Mouse (Mus musculus): ENCODE results near the gene Plcb3. TPM values are rescaled to one million over a fixed set of nuclear protein-coding genes. Genes with fewer than 3 reads are reported as not detected.

Plcb3 gene
- total and polyA plus RNA-seq, 2 experiments from 2014 or later, result 10.0 to 12.8 TPM

DNA sequence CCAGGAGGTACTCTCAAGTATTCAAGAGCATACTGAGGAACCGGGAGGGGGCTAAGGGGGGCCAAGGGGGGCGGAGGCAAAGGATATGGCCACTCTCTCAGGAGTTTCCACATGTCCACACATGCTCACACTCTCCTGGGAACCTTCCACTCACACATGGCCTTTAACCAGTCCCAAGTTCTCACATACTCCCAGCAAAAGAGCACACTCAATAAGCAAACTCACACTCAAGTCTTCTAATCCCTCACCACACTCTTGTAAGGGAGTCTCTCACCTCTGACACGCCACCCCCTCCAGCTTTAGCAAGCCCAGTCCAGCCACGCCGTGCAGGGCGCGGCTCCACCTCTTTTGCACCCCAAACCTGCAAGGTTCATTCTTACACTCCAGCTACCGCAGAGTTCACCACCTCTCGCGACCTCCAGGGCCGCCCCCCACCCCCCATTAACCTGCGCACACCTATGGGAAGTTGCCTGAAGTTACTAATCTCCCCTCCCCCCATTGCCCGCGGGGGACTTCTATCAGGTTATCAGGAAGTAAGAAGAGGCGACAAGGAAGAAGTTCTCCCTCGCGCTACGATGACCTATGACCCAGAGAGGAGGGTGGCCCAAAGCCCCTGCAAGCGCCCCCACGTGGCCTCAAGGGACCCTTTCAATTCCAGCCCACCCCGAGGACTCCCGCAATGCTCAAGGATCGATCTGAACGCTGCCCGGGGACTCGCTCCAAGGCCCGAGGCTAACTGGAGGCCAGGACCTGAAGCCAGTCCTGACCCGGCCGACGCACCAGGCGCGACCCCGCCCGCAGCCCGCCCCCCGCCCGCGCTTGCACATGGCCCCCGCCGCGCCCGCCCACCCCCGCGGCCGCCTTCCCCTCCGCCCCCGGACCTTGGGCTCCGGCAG is 55.3 kb downstream of the Plcb3 start:
- peak overlapping the region; percentile 88 for H3K4me2 ChIP-seq (ENCODE audit: low read depth)
- H3K27me3 ChIP-seq (ENCODE audit: insufficient read depth, low read length), result peaks cover 28% of the 10 kb centered on the region
- H3K36me3 ChIP-seq (ENCODE audit: insufficient read depth), result peaks cover 4% of the 10 kb centered on the region; the same call in 1 of the 2 replicates
- DNase-seq, result peak; percentile 38
- TF ChIP-seq CTCF (IDR thresholded peaks at IDR 0.05; ENCODE audit: low read depth), result peak; percentile 42
- peak; percentile 4 for ATAC-seq
- 1% methylated on average over 35 of the region's 48 CpGs for WGBS
- no peaks in the 10 kb centered on the region for H3K9me3 ChIP-seq (ENCODE audit: low read length)
- peak overlapping the region; percentile 84 for H3K9ac ChIP-seq
- H3K27ac ChIP-seq (ENCODE audit: low read depth, low read length), result peak overlapping the region; percentile 85
- H3K4me3 ChIP-seq (ENCODE audit: low read depth, low read length), result peak overlapping the region; percentile 98
- peaks cover 10% of the 10 kb centered on the region for H3K4me1 ChIP-seq (ENCODE audit: insufficient read depth)

DNA sequence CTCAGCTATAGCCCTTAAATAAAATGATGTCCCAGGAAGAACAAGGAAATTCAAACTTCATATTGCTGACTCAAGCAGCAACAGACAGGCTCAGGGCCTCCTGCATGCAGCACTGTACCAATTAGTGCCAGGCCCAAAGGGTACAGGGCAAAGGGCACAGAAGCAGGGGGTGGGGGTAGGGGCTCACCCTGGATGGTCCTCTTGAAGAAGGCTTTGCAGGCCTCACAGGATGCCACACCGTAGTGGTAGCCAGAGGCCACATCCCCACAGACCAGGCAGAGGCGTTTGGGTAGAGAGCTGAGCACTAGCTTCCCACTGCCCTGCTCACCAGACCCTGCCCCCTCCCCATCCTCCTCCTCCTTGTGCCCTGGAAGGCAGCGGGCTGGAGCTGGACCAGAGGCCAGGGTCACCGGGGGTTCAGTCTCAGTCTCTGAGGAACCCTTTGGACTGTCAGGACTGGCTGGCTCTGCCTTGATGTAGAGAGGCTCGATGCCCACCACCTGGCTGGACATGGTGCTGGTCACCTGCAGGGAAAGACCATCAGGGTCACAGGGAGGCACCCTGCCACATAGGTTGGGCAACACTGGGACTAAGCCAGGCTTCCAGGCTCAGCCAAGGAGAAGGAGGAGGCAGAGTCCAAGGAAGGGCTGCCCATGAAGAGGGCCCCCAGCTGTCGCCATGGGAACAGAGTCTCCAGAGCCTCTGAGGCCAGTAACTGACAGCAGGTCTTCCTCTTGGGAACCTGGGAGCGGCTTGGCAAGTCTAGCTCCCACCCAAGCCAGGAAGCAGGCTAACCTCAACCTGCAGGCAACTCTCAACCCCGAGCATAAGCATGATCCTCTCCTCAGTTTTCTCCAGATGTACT is 56.2 kb downstream of the Plcb3 start:
- Histone ChIP-seq H3K4me1 (ENCODE audit: insufficient read depth) (peaks cover 10% of the 10 kb centered on the region), H3K9me3 (ENCODE audit: low read length) (no peaks in the 10 kb centered on the region), H3K9ac (peak overlapping the region; percentile 84), H3K36me3 (ENCODE audit: insufficient read depth) (peaks cover 7% of the 10 kb centered on the region), H3K4me3 (ENCODE audit: low read depth, low read length) (peak overlapping the region; percentile 98), H3K4me2 (ENCODE audit: low read depth) (peak overlapping the region; percentile 88), H3K27me3 (ENCODE audit: insufficient read depth, low read length) (peaks cover 19% of the 10 kb centered on the region), H3K27ac (ENCODE audit: low read depth, low read length) (no peak overlapping the region)
- no peak for TF ChIP-seq CTCF (IDR thresholded peaks at IDR 0.05; ENCODE audit: low read depth)
- 49% methylated on average over 8 of the region's 8 CpGs for WGBS
- ATAC-seq (no peak), DNase-seq (no peak)

DNA sequence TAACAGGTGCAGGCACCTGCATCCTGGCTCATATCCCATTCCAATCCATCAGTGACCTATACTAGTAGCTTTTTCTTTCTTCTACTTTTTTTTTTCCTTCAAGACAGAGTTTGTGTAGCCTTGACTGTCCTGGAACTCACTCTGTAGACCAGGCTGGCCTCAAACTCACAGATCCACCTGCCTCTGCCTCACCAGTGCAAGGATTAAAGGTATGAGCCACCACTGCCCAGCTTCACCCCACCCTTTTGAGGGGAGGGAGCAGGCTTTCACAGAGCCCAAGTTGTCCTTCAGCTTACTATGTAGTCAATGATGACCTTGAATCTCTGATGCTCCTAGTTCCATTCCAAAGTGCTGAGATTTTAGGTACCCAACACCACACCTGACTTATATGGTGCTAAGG is 56.8 kb downstream of the Plcb3 start:
- no peak overlapping the region for H3K27ac ChIP-seq (ENCODE audit: low read depth, low read length)
- H3K36me3 ChIP-seq (ENCODE audit: insufficient read depth), result peaks cover 8% of the 10 kb centered on the region
- DNase-seq, result no peak
- peaks cover 10% of the 10 kb centered on the region for H3K4me1 ChIP-seq (ENCODE audit: insufficient read depth)
- no peak overlapping the region for H3K9ac ChIP-seq
- H3K4me2 ChIP-seq (ENCODE audit: low read depth), result no peak overlapping the region
- TF ChIP-seq CTCF (IDR thresholded peaks at IDR 0.05; ENCODE audit: low read depth), result no peak
- H3K27me3 ChIP-seq (ENCODE audit: insufficient read depth, low read length), result peaks cover 12% of the 10 kb centered on the region; the same call in 1 of the 2 replicates
- H3K4me3 ChIP-seq (ENCODE audit: low read depth, low read length), result no peak overlapping the region
- no peaks in the 10 kb centered on the region for H3K9me3 ChIP-seq (ENCODE audit: low read length)
- no peak for ATAC-seq

DNA sequence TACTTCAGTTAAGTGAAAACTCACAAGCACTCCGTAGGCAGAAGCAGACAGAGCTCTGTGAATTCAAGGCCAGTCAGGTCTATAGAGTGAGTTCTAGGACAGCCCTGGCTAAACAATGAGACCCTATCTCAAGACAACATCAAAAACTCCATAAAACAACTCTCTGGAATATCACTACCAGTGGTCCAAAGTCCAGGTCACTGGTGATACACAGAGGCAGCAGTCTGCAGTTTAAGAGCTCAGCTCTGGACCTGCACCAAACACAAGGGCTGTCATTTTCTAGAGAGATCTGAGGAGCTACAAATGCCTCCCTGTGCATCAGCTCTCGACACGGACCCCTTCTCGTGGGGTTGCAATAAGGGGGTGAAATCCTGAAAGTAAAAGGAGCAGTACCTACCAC is 57.9 kb downstream of the Plcb3 start:
- DNase-seq, result no peak
- Histone ChIP-seq H3K27me3 (ENCODE audit: insufficient read depth, low read length) (0 out of 2 replicates have a peak, but pooled peaks cover 3% of the 10 kb centered on the region), H3K27ac (ENCODE audit: low read depth, low read length) (no peak overlapping the region), H3K4me2 (ENCODE audit: low read depth) (no peak overlapping the region), H3K9ac (no peak overlapping the region), H3K36me3 (ENCODE audit: insufficient read depth) (peaks cover 18% of the 10 kb centered on the region), H3K4me3 (ENCODE audit: low read depth, low read length) (no peak overlapping the region), H3K9me3 (ENCODE audit: low read length) (no peaks in the 10 kb centered on the region), H3K4me1 (ENCODE audit: insufficient read depth) (peaks cover 10% of the 10 kb centered on the region)
- ATAC-seq, result no peak
- TF ChIP-seq CTCF (IDR thresholded peaks at IDR 0.05; ENCODE audit: low read depth), result no peak
- WGBS, result 91% methylated on average over 4 of the region's 4 CpGs

GRCm38 (mm10) chr19:6916496-6916895 is 59.8 kb downstream of the Plcb3 start:
- ATAC-seq (no peak), DNase-seq (no peak)
- Histone ChIP-seq H3K4me3 (ENCODE audit: low read depth, low read length) (no peak overlapping the region), H3K27me3 (ENCODE audit: insufficient read depth, low read length) (no peaks in the 10 kb centered on the region), H3K36me3 (ENCODE audit: insufficient read depth) (peaks cover 36% of the 10 kb centered on the region), H3K27ac (ENCODE audit: low read depth, low read length) (no peak overlapping the region), H3K9me3 (ENCODE audit: low read length) (no peaks in the 10 kb centered on the region), H3K4me2 (ENCODE audit: low read depth) (no peak overlapping the region), H3K9ac (no peak overlapping the region), H3K4me1 (ENCODE audit: insufficient read depth) (peaks cover 10% of the 10 kb centered on the region)
- WGBS, result 87% methylated on average over 4 of the region's 4 CpGs
- TF ChIP-seq CTCF (IDR thresholded peaks at IDR 0.05; ENCODE audit: low read depth), result no peak

GRCm38 (mm10) chr19:6915276-6915675 is 61.0 kb downstream of the Plcb3 start:
- Histone ChIP-seq H3K36me3 (ENCODE audit: insufficient read depth) (peaks cover 42% of the 10 kb centered on the region), H3K4me3 (ENCODE audit: low read depth, low read length) (no peak overlapping the region), H3K27me3 (ENCODE audit: insufficient read depth, low read length) (no peaks in the 10 kb centered on the region), H3K4me2 (ENCODE audit: low read depth) (no peak overlapping the region), H3K9ac (no peak overlapping the region), H3K9me3 (ENCODE audit: low read length) (no peaks in the 10 kb centered on the region), H3K4me1 (ENCODE audit: insufficient read depth) (peaks cover 3% of the 10 kb centered on the region), H3K27ac (ENCODE audit: low read depth, low read length) (no peak overlapping the region)
- DNase-seq, result no peak
- ATAC-seq, result no peak
- WGBS, result 91% methylated on average over 4 of the region's 4 CpGs
- TF ChIP-seq CTCF (IDR thresholded peaks at IDR 0.05; ENCODE audit: low read depth), result no peak

Data from forebrain, postnatal 0 days (tissue).